9 mouse cellular contexts compared by ENCODE assay signal in genomic region chr15:83002665-83003548, GRCm38 (mm10). TPM values are rescaled to one million over a fixed set of nuclear protein-coding genes. Genes with fewer than 3 reads are reported as not detected.
DNase-seq lines count a peak whose midpoint lies in the region; ATAC-seq and TF ChIP-seq lines count a peak whose summit lies in the region.
"Had no signal": no experiment of that assay in that cellular context is flagged by ENCODE, and none has a peak within 500 bp of the region (broad histone marks: within the 10 kb centered on the region; RNA-seq: fewer than 3 reads in every experiment).

No protein-coding gene starts in this region.

- WGBS in cerebellum, adult 2 months, result 47% methylated on average over 12 of the region's 12 CpGs
- 31% methylated on average over 12 of the region's 12 CpGs for WGBS in forebrain, embryonic 16.5 days
- 35% methylated on average over 12 of the region's 12 CpGs for WGBS in neural tube, embryonic 15.5 days
- 51% methylated on average over 12 of the region's 12 CpGs for WGBS in intestine, embryonic 15.5 days

- no peak for TF ChIP-seq POLR2A in cerebellum, adult 2 months (IDR thresholded peaks at IDR 0.05; ENCODE audit: borderline replicate concordance, insufficient read depth, low read length)

- no peak overlapping the region for H3K4me2 ChIP-seq in forebrain, embryonic 16.5 days (ENCODE audit: low read length)
- no peak overlapping the region for H3K4me2 ChIP-seq in neural tube, embryonic 15.5 days
- no peak overlapping the region for H3K4me2 ChIP-seq in intestine, embryonic 15.5 days (replicated peaks)

- H3K4me1 ChIP-seq in cerebellum, adult 2 months (ENCODE audit: control insufficient read depth, insufficient read depth, low read length), result peaks cover 3% of the 10 kb centered on the region; the same call in 1 of the 2 replicates
- peaks cover 20% of the 10 kb centered on the region for H3K4me1 ChIP-seq in forebrain, embryonic 16.5 days (replicated peaks; ENCODE audit: control insufficient read depth, insufficient read depth, low read length)
- peaks cover 25% of the 10 kb centered on the region for H3K4me1 ChIP-seq in neural tube, embryonic 15.5 days
- peaks cover 7% of the 10 kb centered on the region for H3K4me1 ChIP-seq in intestine, embryonic 15.5 days (replicated peaks)

- no peaks in the 10 kb centered on the region for H3K27me3 ChIP-seq in cerebellum, adult 2 months (ENCODE audit: control insufficient read depth, insufficient read depth, low read length)
- no peaks in the 10 kb centered on the region for H3K27me3 ChIP-seq in forebrain, embryonic 16.5 days (replicated peaks; ENCODE audit: control insufficient read depth, insufficient read depth, low read length)
- 0 out of 2 replicates have a peak, but pooled peaks cover 8% of the 10 kb centered on the region for H3K27me3 ChIP-seq in neural tube, embryonic 15.5 days (replicated peaks)
- no peaks in the 10 kb centered on the region; the same call in 1 of the 2 replicates for H3K27me3 ChIP-seq in intestine, embryonic 15.5 days (replicated peaks)

- peak; percentile 96 for ATAC-seq in forebrain, embryonic 16.5 days
- peak; percentile 83 for ATAC-seq in neural tube, embryonic 15.5 days (ENCODE audit: low FRiP score)
- ATAC-seq in intestine, embryonic 15.5 days, result no peak

- TF ChIP-seq CTCF in cerebellum, adult 2 months (IDR thresholded peaks at IDR 0.05; ENCODE audit: borderline replicate concordance, insufficient read depth, low read depth, low read length), result no peak

- H3K27ac ChIP-seq in cerebellum, adult 2 months (ENCODE audit: insufficient read depth, low read length), result no peak overlapping the region
- H3K27ac ChIP-seq in forebrain, embryonic 16.5 days (ENCODE audit: low read length), result peak overlapping the region; percentile 67
- H3K27ac ChIP-seq in neural tube, embryonic 15.5 days (replicated peaks), result peak overlapping the region; percentile 54; the same call in 1 of the 2 replicates
- no peak overlapping the region for H3K27ac ChIP-seq in intestine, embryonic 15.5 days
- H3K27ac ChIP-seq: kidney, postnatal 0 days had no signal

- no peaks in the 10 kb centered on the region for H3K36me3 ChIP-seq in forebrain, embryonic 16.5 days (ENCODE audit: control insufficient read depth, insufficient read depth)
- no peaks in the 10 kb centered on the region for H3K36me3 ChIP-seq in neural tube, embryonic 15.5 days
- H3K36me3 ChIP-seq in intestine, embryonic 15.5 days, result no peaks in the 10 kb centered on the region

- DNase-seq in cerebellum, adult 2 months, result peak; percentile 77 to 83
- DNase-seq in left cerebral cortex, adult 11 months (ENCODE audit: low spot score), result peak; percentile 84
- DNase-seq in gastrocnemius, postnatal 4 days (ENCODE audit: low spot score in 2 of 2), result no peak
- DNase-seq in heart, adult 11 months, result no peak
- DNase-seq in kidney, postnatal 14 days, result no peak

- H3K4me3 ChIP-seq in cerebellum, adult 2 months (replicated peaks; ENCODE audit: insufficient read depth, low read depth, low read length), result no peak overlapping the region
- no peak overlapping the region for H3K4me3 ChIP-seq in forebrain, embryonic 16.5 days (replicated peaks; ENCODE audit: low read length)
- H3K4me3 ChIP-seq in neural tube, embryonic 15.5 days (replicated peaks), result no peak overlapping the region
- H3K4me3 ChIP-seq in intestine, embryonic 15.5 days (replicated peaks), result no peak overlapping the region

- H3K9ac ChIP-seq in forebrain, embryonic 16.5 days (replicated peaks; ENCODE audit: low read depth, low read length), result 0 out of 2 replicates have a peak overlapping the region, but pooled peaks have one; percentile 4
- no peak overlapping the region for H3K9ac ChIP-seq in neural tube, embryonic 15.5 days (replicated peaks)
- no peak overlapping the region for H3K9ac ChIP-seq in intestine, embryonic 15.5 days

- no peaks in the 10 kb centered on the region for H3K9me3 ChIP-seq in forebrain, embryonic 16.5 days (ENCODE audit: control insufficient read depth, low read length)
- no peaks in the 10 kb centered on the region for H3K9me3 ChIP-seq in neural tube, embryonic 15.5 days (replicated peaks)
- no peaks in the 10 kb centered on the region for H3K9me3 ChIP-seq in intestine, embryonic 15.5 days

RNA-seq across cellular contexts. Expression of gene Tcf20, which starts 15.2 kb away (rescaled TPM):
- 25.0 and 25.8 TPM in 2 replicates for polyA plus RNA-seq in cerebellum, adult 2 months (2012; rRNA removed)
- polyA plus RNA-seq in forebrain, embryonic 16.5 days (2015; fragmentation: Nextera tagmentation; extraction: Ambion mirVana), result 18.3 and 18.6 TPM in 2 replicates
- 11.2 and 11.5 TPM in 2 replicates for polyA plus RNA-seq in neural tube, embryonic 15.5 days (2015; fragmentation: Nextera tagmentation; extraction: Ambion mirVana)
- 10 to 100 TPM; 51.0 to 58.8 TPM for total RNA-seq in gastrocnemius, postnatal 4 days (2021)
- polyA plus RNA-seq in intestine, embryonic 15.5 days (2015; fragmentation: Nextera tagmentation; extraction: Ambion mirVana), result 7.0 and 7.7 TPM in 2 replicates

RNA-seq across cellular contexts. Expression of gene Nfam1, which starts 30.2 kb away (rescaled TPM):
- 0.67 and 0.80 TPM in 2 replicates for polyA plus RNA-seq in cerebellum, adult 2 months (2012; rRNA removed)
- 1.5 and 1.7 TPM in 2 replicates for polyA plus RNA-seq in forebrain, embryonic 16.5 days (2015; fragmentation: Nextera tagmentation; extraction: Ambion mirVana)
- 1.7 and 2.5 TPM in 2 replicates for polyA plus RNA-seq in neural tube, embryonic 15.5 days (2015; fragmentation: Nextera tagmentation; extraction: Ambion mirVana)
- 1 to 10 TPM; 2.5 to 4.2 TPM for total RNA-seq in gastrocnemius, postnatal 4 days (2021)
- polyA plus RNA-seq in intestine, embryonic 15.5 days (2015; fragmentation: Nextera tagmentation; extraction: Ambion mirVana), result 3.7 and 3.8 TPM in 2 replicates

Comparison
In these comparisons a context has a peak if more than half of its experiments do, and no peak if none do; other contexts are left out.
1. DNase-seq: peak in cerebellum, adult 2 months (2 of 2) and left cerebral cortex, adult 11 months (single experiment); none in gastrocnemius, postnatal 4 days (0 of 2), heart, adult 11 months (single experiment) and kidney, postnatal 14 days (single experiment).
2. H3K27ac ChIP-seq: peak in forebrain, embryonic 16.5 days (single experiment) and neural tube, embryonic 15.5 days (single experiment); none in cerebellum, adult 2 months (single experiment) and intestine, embryonic 15.5 days (single experiment).